Mouse (Mus musculus) heart, adult 8-10 months (tissue): ENCODE results near the gene Usp54. TPM values are rescaled to one million over a fixed set of nuclear protein-coding genes. Genes with fewer than 3 reads are reported as not detected.
A peak's percentile ranks its signal among the peaks of the same experiment; 100 is the strongest.
"Not testable (repeated sequence)": the region's sequence is repeated elsewhere in the genome, so short reads cannot be mapped to it uniquely, and the experiment has no call there.

Source experiments
- DNase-seq: peaks from one replicate; pipeline ENCODE4 v3.0.0; 2022; ENCODE audit warnings: low spot score
- total RNA-seq, 4 experiments: library from RNA; stranded (reverse); gene quantifications; 2 replicates each; pipeline ENCODE4 v1.2.4; 2022

Gene Usp54
- total RNA-seq, 4 experiments from 2014 or later = 11.3 to 26.0 (median 18.6) TPM

DNA sequence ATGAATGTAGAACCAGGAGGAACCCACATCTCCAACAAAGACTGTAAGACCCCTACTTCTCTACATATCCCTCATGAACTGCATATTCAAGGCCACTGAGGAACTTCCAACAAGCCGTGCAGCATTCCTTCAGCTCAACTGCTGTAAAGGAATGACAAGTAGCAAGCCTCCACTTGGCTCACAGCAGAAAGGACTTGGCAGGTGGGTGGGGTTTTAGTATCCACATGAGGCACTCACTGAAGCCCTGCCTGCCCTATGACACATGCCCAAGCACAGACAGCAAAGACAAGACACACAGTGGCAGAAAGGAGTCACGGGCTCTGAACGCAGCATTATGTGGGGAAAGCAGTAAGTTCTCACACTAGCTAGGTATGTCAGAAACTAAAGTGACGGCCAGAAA is 30.7 kb downstream of the Usp54 start:
- peak; percentile 52 for DNase-seq

DNA sequence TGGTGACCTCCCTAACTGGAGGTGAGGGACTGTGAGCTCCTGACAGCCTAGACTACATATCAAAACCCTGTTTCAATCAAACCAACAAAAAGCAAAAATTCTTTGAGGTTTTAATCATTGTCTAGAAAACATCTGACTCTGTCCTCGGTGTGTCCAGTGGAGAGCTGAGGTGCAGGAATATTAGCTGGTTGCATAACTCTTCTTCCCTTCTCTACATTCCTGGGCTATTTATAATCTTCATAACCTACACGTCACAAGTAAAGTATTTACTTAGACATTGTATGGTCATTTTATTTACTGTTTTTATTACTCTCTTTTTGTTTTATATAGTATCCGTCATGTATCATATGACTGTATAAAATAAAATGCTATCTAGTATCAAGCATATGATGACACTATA is 31.3 kb downstream of the Usp54 start:
- no peak for DNase-seq

DNA sequence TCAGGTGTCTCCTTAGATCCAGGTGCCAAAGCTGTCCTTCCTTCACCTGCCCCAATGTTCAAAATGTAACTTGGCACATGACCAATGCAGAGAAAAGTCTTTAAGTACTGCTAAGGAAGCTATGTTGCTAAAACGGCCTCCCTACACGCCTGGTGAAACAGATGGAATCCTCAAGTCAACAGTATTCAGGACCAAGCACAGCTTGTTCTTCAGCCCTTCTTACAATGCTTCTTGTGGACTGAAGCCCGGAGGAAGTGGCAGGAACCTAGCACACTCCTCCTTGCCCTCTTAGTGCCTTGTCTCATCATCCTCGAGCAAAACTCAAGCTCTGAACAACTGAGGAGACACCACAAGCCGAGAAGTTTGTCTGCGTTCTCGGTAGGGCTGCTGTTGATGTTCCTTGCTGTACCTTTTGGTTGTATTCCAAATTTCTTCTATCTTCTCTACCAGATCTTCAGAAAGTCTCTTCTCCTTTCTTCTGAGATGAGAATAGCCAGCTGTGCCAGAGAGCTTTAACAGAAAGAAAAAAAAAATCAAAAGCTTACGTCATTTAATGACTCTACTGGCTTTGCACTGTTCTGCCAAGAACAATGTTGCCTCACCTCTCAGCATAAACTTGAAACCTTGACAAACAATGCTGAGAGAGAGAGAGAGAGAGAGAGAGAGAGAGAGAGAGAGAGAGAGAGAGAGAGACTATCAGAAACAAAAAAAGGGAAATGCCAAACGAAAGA is 33.3 kb downstream of the Usp54 start:
- DNase-seq = peak; percentile 66

DNA sequence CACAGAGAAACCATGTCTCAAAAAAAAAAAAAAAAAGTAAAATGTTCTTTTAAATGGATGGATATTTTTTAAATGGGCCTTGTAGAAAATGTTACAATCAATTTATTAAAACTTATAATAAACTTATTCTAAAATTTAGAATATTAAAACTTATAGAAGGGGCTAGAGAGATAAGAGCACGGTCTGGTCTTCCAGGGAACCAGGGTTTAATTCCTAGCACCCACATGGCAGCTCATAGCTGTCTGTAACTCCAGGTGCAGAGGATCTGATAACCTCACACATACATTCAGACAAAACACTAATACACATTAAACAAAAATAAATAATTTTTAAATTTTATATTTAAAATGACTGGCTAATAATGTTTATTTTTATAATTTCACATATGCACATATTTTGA is 39.6 kb downstream of the Usp54 start:
- no peak for DNase-seq

DNA sequence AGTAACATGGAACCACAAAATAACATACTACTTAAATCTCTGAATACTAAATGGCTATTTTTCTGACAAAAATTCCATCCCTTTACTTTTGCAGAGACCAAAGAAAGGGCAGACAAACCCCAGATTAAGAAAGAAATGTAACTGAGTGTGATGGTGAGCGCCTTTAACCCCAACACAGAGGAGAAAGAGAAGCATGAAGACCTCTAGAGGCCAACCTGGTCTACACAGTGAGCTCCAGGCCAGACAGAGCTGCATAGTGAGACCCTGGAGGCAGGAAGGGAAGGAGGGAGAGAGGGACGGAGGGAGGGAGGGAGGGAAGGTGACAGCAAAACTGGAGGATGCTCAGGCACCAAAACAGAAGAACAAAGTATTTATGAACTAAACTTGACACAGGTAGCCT is 40.7 kb downstream of the Usp54 start:
- DNase-seq = no peak

DNA sequence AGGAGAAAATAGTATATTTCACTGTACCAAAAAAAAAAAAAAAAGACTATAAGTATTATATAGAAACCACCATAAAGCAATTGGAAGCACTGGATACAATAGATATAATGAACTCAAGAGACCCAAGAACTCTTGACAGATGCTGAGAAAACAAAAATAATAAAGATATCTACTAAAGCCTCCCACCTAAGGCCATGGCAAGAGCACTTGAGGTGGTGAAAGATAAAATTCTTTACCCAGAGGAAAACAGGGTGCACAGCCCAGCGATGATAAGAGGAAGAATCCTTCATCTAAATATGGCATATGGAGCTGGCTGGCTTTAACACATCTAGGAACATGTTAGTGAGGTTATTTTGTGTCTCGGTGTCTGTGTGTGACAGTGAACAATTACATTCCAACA is 41.3 kb downstream of the Usp54 start:
- no peak for DNase-seq

DNA sequence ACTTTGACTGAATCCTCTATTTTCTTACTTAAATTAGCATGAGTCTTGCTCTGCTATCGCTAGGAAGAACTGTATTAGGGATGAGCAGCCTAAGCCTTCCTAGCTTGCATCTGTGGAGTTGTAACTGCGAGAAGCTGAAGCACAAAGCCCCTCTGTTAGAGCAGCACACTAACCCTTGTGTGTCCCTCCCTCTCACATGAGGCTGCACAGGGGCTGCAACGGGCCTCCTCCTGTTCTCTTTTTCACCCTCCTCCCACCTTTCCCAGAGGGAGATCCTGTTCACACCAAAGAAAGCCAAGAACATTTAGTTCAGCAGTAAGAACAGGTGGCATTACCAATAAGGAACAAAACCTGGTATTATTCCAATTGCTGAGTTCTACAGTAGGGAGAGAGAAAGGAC is 45.1 kb downstream of the Usp54 start:
- DNase-seq = no peak

DNA sequence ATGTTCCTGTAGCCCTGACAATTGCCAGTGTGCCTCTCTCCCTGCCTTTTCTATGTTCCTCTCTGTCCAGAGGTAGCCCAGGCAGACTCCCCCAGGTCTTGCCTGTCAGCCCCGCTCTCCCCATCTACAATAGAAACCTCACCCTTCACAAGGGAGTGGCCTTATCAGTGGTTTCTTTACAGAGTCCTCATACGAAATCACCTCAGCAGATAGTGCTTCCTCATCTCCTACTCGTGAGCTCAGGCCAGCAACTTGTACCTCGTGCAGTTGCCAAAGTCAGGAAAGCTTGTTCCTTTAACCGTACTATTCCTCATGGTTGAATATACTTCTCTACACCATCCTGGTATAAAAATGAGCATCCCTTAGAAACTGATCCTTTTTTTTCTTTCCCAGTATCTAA is 53.4 kb downstream of the Usp54 start:
- no peak for DNase-seq

DNA sequence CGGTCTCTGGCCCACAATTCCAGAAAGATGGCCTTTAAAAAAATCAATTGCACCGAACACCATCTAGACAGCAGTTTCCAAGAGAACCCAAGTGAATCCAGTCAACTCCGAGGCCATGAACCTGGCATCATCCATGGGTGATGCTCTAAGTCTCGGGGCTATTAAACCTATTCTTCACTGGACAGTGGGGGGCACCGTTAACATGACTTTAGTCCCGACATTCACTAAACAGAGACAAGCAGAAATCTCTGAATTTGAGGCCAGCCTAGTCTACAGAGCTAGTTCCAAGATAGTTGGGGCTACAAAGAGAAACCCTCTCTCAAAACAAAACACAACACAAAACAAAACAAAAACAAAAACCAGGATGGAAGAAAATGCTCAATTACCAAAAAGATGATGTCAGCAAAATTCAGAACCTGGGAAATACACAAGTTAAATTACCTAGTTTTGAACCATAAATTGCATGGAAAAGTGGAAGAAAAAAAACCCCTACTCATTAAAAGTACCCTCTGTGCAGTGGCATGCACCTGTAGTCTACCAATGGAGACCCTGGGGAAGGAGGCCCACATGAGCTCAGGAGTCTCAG is 61.9 kb downstream of the Usp54 start:
- no peak for DNase-seq

DNA sequence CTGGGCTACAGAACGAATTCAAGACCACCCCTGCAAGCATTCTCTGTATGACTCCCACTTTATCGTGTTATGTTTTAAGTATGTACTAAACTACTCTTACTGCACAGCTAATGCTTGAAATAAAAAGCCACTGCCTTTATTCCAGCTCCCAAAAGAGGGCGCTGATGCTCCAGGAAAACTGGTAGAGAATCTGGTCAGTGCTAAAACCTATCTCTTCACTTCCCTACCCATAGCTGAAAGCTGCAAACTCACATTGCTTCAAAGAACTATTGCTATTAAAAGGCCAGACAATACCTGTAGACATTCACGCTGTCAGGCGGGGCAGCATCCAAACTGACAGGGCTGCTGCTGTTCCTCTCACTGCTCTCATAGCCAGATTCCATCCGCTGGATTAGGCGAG is 64.7 kb downstream of the Usp54 start:
- peak; percentile 85 for DNase-seq

DNA sequence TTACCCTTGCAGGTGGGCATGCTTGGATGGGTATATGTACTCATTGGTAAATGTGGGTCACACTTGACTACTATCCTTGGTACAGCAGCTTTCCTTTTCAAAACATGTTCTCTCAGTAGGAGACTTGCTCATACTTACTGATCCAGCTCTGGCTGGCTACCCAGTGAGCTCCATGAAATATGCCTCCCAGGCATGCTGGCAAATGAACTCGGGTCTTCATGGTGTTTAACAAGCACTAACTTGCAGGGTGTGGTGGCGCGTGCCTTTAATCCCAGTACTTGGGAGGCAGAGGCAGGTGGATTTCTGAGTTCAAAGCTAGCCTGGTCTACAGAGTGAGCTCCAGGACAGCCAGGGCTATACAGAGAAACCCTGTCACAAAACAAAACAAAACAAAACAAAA is 67.7 kb downstream of the Usp54 start:
- not testable (repeated sequence) for DNase-seq

DNA sequence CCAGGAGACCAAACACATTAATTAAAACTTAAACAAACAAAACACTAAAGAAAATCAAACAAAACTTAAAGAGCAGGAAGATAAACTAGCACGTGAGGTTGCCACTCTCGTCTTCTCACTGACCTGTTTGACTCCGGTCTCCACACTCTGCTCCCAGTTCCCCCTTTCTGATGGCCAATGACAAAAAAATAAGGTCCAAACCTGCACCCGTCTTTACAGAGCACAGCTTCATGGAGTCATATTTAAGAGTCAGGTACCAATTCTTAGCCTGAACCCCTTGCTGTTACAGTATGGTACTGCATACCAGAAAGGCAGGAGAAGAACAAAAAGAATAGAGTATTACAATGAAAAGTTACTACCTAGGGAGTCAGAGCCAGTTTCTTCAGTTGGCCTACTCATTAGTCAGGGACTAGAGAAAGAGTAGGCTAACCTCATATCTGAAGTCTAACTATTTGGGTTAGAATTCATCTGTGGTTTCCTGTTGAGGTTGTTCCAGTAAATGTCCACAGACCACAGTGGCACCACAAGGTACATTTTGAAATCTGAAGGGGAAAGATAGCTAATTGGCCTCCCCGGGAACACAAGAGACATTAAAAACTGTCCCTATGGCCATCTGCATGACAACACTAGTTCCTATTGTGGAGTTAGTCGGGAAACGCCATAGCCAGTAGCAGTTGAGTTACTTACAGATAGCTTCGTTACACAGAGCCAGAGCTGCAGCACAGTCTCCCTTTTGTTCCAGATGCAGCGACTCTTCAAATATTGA is 75.4 kb downstream of the Usp54 start:
- DNase-seq = no peak

DNA sequence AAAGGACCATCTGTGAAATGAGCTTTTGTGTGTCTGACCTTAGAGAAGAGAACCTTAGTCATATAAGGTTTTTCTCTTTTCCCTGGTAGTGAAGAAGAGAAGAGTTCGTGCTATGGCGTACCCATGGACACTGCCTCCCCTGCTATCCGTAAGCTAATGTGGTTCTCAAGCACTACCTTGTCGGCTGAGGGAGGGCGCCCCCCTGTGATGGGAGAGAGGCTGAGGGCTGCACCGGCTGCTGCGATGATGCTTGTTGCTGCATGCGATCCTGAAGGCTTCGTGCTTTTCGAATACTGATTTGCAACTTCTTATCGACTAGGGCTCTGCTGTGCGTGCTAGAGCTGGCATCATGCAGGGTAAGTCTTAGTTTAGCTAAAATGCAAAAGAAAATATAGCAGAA is 76.2 kb downstream of the Usp54 start:
- DNase-seq = no peak

DNA sequence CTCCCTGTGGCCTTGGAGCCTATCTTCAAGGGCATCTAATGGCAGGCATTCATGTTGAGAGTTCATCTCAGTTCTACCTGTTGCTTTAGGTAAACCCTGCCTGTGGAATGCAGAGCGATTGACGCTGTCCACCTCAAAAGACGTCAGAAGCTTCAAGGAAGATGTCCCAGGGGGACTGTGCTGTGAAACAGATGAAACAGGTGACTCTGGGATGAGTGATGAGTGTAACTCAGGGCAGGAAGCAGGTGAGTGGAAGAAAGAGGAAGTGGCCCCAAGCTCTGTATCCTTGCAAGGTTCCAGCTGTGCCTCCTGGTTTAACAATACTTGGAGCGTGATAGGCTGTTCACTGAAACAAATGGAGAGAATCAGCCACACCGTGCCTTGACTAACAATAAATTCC is 79.0 kb downstream of the Usp54 start:
- DNase-seq = no peak

DNA sequence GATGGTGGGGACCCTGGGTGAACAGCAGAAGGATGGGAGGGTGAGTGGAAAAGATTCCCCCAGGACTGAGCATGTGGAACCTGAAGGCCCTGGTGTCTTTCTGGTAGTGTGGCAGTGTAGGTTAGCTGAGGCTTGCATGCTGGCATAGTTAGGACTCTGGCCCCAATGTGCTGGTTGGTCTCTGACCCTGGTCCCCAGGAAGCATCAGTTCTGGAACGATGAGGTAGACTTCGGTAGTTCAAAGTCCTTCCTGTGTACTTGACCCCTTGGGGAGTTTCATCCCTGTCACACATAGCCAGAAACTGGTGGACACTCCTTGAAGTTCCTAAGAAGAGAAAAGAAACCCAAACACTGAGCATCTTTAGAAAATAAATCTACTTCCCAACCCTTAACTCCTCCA is 90.7 kb downstream of the Usp54 start:
- DNase-seq = no peak

DNA sequence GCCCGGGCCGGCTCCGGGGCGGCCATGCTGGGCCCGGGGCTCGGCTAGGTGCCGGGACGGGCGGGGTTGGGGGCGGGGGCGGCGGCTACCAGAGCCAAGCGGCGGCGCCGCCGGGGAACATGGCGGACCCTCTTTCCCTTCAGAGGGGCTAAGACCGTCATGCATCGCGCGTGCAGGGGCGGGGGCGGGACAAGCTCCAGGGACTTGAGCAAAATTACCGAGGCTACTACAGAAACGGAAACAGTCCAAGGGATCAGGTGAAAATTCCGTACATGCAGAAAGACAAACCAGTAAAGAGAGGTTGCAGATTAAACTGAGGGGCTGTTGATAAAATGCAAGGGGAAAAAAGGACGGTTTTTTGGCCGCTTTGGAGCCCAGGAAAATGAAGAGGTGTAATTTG is 94.4 kb downstream of the Usp54 start, which contains the start of gene Ppp3cb:
Ppp3cb (minus strand) TSS at position 159 of the 400 bp plus-strand sequence.
- peak; percentile 77 for DNase-seq

DNA sequence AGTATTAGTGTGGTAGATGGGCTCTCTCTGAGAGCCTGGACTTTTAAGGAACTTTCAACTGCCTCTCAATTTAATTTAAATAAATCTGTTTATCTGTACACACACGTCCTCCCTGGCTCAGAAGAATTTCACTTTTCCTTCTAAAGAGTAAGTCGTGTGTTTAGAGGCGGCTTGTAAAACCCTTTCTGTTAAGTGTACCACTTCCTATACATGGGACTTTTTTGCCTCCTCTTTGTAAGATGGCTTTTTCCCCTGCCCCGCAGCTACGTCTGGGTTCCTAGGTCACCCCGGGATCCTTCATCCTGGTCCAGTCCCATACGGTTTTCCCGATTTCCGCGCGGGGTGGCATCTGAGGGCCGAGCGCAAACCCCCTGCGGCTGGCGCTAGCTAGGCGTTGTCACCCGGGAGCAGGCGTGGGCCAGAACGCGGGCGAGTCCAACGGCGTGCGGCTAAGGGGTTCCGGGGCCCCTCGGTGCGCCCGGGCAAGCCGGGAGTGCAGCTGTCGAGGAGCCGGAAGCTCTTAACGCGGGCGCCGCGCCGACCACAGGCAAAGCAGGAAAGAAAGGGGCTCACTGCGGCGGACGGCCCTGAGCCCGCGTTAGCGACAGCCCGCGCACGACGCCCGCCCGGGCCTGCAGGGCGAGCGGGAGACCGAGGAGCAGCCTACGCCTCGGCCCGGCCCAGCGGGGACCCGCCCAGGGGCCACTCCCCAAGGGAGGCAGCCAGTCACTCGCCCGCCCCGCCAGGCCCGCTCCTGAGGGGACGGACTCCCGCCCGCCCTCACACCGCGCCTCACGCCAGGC is 95.1 kb downstream of the Usp54 start:
- peak; percentile 87 for DNase-seq

DNA sequence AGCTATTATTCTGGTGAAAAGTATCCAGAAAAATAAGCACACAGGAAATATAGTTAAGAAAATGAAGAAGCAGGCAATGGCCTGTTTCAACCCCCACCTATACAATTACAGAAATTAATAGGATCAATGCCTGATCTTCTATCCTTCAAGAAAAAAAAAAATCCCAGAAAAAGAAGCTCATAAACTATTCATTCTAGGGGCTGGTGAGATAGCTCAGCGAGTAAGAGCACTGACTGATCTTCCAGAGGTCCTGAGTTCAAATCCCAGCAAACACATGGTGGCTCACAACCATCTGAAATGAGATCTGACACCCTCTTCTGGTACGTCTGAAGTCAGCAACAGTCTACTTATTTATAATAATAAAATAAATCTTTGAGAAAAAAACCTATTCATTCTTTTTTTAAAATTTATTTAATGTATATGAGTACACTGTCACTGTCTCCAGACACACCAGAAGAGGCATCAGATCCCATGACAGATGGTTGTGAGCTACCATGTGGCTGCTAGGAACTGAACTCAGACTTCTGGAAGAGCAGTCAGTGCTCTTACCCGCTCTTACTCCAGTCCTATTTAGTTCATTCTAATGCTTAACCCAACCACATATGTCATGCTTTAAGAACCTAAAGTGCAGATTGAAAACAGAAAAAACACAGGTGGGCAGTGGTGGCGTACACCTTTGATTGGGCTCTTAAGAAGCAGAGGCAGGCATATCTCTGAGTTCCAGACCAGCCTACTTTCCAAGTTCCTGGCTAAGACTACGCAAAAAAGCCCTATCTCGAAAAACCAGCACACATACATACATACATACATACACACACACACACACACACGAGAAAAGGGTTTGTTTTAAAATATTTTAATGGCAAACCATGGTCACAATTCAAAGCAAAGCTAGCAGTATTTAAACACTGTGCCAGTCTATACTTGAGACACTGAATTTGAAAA is 96.1 kb downstream of the Usp54 start:
- no peak for DNase-seq

DNA sequence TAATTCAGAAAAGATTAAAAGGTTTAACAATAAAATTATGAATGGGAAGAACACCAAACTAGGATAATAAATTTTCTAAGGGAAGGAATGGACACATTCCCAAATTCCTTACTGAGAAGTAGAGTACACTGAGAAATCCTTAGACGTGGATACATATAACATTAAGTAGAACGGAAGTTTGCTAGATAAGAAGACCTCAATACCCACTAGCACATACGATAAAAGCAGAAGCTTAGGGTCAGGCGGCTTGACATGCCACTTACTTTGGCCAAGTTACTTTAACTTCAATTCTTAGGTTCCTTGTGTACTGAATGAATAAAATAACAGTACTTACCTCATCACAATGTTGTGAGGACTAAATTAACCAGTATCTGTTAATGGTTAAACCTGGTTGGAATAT is 111.2 kb downstream of the Usp54 start:
- DNase-seq = no peak

DNA sequence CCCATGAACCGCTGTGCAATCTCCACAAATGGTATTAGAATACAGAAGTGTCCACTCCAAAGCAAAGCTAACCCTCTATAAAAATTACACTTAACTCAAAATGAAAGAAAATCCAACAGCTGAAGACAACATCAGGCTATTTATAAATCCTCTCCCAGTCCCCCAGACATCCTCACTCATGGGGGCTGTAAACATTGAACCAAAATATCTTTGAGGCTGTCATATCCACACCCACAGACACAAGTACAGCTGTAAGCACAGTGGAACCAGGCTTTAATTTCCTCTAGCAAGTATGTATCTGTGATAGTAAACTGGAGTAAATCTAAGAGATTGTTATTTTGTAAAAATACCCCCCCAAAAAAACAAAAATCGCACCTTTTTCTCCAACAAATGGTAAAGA is 120.7 kb downstream of the Usp54 start:
- no peak for DNase-seq

DNA sequence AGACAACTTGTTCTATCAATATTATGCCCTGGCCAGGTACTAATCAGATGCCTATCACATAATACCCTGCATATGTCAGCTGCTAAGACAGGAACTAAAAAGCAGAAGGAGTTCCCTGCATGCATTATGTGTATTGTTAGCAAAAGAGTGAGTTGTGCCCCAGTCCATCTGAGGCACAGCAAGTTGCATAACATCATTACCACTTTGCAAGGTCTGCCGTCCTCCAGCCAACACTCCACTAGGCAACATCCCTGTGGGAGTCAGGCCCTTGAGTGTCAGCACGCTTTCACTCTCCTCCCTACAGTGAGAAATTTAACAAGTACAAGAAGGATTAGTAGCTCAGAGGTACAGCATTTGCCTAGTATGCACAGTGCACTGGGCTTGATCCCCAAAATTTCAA is 132.4 kb downstream of the Usp54 start:
- no peak for DNase-seq
